Mouse (Mus musculus) testis, adult 2 months (tissue): ENCODE results near the gene Zfp219.

Experiments
- CTCF ChIP-seq: fragments of 200-500 bp; IDR thresholded peaks from 2 replicates; pipeline ENCODE4 v1.5.1; 2012; ENCODE audit warnings: low read depth, mild to moderate bottlenecking, inconsistent platforms, low read length, moderate library complexity; ENCODE audit not compliant: control insufficient read depth, insufficient read depth, insufficient replicate concordance
- POLR2A ChIP-seq: fragments of 200-500 bp; IDR thresholded peaks from 2 replicates; pipeline ENCODE4 v1.6.1; 2012; ENCODE audit warnings: low read depth, mild to moderate bottlenecking, inconsistent platforms, low read length, moderate library complexity; ENCODE audit not compliant: control insufficient read depth

GRCm38 (mm10) chr14:52005616-52006015, 14.9 kb downstream of the Zfp219 start:
- TF ChIP-seq CTCF (no peak), POLR2A (no peak)
